Mouse (Mus musculus) CD4-positive, CD25-positive, alpha-beta regulatory T cell, adult 2 months (primary cell): Measurements from ENCODE around the gene Efnb3.
"Not testable (repeated sequence)": the region's sequence is repeated elsewhere in the genome, so short reads cannot be mapped to it uniquely, and the experiment has no call there.

Source experiments
- DNase-seq: peaks from one replicate; pipeline ENCODE4 v3.0.0-alpha.2; 2012; ENCODE audit warnings: low read depth, low spot score

Gene Efnb3

DNA sequence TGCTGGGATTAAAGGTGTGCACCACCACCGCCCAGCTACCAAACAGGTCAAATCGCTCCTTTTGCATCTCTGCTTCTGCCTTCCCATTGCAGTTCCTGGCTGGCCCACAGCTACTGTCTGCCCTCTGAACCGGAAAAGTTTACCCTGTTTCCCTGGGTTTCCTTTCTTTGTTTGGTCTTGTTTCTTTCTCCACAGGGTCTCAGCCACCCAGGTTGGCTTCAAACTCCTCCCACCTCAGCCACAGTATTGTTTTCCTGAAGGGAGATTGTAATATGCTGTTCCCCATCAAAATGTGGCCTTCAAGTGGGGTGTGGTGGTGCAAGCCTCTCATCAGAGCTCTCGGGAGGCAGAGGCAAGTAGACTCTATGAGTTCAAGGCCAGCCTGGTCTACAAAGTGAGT is 8.7 kb downstream of the Efnb3 start:
- no peak for DNase-seq

DNA sequence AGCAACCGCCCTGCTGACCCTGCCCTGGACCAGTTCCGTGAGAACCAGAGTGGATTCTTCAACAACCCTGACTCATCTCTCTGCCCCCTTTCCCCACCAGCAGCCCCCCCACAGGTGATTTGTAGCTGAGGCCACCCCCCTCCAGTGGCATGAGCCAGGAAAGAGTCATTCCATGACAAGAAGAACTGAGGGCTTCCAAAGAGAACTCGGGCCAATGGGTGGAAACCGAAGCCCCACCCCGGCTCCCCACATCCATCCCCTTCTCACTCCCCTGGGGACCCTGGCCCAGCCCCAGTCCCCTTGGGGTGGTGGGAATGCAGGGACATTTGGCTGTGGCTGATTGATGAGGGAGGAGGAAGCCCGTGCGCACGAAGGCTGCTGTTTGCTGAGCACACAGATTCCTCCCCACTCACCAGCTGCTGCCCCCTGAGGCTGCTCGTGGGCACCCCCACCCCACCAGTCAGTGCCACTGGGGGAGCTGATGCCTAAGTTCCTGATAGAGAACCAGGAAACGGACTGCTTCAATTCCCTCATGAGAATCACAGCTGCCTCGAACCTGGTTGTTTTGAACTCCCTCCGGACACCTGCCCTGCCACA is 10.8 kb downstream of the Efnb3 start, which contains the start of gene Dnah2:
TSS of gene Dnah2 (minus strand) at position 51 of the 597 bp plus-strand sequence.
- no peak for DNase-seq

DNA sequence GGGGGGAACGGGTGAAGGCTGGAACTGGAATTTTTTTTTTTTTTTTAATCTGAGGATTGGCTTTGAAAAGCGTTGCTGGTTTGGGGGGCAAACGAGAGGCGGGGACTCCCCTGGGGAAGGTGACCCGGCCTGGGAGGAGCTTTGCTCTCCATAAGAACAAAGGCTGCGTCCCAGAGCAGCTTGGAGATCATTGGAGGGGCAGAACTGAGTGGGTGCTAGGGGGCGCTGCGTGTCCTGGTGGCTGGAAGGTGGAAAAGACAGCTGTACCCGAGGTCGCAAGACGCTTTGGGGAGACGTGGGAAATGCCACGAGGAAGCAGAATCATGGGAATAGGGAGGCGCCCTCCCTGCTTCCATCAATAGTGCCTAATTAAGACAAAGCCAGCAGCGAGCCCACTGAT is 12.9 kb downstream of the Efnb3 start:
- DNase-seq: peak; percentile 60

DNA sequence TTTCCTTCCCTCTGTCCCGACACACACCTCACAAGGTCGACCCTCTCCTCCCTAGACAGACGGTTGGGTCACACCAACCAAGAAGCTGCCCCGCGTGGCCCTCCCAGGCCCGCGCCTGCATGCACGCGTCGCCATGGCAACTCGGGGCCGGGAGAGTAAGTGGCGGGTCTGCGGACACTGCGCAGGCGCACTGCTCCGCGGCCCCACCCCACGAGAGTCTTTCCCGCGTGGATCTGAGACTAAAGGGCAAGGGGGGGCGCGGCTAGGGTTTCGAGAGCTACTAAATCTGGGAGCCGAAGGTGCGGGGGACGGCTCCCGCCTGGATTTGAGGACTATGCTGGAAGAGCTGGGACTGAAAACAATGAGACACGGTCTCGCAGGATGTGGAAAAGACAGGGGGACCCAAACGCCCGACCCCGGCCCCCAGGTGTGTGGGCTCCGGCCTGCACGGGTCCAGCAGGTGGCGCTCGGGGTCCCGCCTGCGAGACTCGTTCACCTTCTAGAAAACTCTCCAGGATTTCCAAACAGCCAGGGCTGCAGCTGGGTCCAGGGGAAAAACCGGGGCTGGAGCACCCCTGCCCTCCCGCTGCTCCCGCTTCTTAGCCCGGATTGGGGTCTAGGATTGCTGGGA is 13.5 kb downstream of the Efnb3 start:
- DNase-seq: peak; percentile 78

DNA sequence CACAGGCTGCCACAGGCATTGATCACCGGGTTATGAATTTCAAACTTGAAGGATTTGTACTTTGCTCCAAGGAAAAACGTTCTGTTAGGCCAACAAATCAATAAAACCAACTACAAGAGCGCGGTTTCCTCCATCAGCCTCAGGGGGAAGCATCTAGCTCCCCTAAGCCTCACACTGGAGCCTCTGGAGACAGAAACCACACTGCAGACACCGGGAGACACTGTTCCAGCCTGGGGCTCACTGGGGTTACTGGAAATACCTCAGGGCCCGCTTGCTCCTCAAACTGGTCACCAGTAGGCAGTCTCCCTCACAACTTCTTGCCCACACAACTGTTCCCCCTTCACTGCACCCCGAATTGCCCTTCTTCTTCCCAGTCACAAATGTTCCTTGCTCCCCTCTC is 14.0 kb downstream of the Efnb3 start:
- no peak for DNase-seq

DNA sequence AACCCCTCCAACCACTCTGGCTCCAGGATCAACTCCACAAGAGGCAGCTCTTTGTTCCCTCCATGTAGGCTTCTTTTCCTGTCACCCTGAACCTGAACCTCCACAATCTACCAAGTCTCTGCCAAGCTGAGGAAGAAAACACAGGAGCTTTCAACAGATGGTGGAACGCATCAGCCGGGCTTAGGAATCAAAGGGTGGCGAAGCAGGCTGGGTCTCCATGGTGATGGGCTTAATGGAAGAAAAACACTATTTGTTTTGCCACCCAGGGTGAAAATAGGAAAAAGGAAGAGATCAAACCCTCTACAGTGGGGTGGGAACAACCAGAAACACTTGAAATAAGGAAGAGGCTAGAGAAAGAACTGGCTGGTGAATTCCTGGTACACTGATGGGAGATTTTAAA is 16.4 kb downstream of the Efnb3 start:
- no peak for DNase-seq

DNA sequence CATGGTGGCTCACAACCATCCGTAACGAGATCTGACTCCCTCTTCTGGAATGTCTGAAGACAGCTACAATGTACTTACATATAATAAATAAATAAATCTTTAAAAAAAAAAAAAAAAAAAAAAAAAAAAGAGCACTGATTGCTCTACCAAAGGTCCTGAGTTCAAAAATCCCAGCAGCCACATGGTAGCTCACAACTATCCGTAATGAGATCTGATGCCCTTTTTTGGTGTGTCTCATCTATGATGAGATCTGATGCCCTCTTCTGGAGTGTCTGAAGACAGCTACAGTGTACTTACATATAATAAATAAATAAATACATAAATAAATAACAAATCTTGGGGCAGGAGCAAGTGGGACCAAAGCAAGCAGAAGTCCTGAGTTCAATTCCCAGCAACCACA is 18.3 kb downstream of the Efnb3 start:
- not testable (repeated sequence) for DNase-seq

DNA sequence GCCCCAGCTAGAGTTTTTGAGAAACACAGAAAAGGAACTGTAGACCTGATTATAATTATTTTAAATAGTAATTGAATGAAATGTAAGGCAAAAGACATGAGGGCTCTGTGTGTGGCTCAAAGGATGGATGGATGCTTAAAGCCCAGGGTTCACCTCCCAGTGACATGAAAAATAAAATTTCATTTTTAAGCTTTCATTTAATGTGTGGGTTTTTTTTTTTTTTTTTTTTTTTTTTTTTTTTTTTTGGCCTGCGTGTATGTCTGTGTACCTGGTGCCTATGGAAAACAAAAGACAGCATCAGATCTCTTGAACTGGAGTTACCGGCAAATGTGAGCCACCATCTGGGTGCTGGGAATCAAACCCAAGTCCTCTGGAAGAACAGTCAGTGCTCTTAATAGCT is 19.3 kb downstream of the Efnb3 start:
- DNase-seq: no peak

DNA sequence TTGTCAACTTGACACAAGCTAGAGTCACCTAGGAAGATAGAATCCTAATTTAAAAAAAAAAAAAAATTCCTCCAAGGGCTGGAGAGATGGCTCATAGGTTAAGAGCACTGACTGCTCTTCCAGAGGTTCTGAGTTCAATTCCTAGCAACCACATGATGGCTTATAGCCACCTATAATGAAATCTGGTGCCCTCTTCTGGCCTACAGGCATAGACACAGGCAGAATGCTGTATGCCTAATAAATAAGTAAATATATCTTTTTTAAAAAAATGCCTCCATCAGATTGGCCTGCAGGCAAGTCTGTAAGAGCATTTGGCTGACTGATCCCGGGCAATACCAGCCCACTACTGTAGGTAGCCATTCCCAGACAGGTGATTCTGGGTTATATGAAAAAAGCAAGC is 25.0 kb downstream of the Efnb3 start:
- DNase-seq: peak; percentile 25

DNA sequence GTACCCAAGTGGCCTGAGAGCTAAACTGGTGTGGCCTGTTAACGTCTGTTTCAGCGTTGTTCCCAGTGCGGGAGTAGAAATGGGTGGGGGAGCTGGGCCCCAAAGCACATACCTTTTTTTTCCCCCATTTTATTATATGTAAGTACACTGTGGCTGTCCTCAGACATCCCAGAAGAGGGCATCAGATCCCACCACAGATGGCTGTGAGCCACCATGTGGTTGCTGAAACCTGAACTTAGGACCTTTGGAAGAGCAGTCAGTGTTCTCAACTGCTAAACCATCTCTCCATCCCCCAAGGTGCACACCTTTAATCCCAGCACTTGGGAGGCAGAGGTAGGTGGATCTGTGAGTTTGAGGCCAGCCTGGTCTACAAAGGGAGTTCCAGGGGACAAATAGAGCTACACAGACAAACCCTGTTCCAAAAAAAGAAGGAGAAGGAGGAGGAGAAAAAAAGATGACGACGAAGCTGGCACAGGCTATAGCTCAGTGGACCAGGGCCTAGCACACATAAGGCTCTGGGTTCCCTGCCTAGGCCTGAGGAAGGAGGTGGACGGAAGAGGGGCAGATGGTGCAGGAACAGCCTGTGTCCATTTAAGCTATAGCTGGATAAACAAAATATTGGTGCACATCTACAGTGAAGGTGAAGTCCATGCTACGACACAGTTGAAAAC is 27.4 kb downstream of the Efnb3 start:
- DNase-seq: no peak

DNA sequence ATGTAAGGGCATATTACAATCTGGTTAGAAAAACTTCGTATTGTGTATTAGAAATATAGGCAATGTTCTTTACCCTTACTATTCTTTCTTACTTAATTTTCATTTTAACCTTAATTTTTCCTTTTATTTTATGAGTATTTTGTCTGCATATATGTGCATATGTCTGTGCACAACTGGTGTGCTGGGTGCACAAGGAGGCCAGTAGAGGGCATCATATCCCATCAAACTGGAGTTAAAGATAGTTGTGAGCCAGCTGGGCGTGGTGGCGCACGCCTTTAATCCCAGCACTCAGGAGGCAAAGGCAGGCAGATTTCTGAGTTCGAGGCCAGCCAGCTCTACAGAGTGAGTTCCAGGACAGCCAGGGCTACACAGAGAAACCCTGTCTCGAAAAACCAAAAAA is 29.2 kb downstream of the Efnb3 start:
- DNase-seq: not testable (repeated sequence)

DNA sequence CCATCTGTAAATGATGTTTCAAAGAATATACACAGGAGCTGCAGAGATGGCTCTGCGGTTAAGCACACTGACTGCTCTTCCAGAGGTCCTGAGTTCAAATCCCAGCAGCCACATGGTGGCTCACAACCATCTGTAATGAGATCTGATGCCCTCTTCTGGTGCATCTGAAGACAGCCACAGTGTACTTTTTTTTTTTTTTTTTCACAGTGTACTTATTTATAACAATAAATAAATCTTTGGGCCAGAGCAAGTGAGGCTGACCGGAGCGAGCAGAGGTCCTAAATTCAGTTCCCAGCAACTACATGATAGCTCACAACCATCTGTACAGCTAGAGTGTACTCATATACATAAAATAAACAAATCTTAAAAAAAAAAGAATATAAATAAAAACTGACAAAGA is 29.7 kb downstream of the Efnb3 start:
- DNase-seq: not testable (repeated sequence)

DNA sequence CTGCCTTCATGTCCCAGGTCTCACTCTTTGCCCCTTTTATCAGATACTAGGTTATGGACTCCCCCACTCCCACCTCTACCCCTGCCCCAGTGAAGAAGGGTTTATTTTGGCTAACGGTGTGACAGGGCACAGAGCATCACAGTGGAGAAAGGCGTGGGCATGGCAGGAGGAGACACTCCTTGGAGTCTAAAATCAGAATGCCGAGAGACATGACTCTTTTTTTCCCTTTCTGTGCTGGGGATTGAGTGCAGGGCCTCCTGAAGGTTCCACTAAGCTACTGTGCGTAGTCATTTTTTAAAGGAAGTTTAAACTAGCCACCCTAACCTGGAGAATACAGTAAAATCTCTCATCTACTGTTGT is 32.0 kb downstream of the Efnb3 start:
- DNase-seq: no peak

DNA sequence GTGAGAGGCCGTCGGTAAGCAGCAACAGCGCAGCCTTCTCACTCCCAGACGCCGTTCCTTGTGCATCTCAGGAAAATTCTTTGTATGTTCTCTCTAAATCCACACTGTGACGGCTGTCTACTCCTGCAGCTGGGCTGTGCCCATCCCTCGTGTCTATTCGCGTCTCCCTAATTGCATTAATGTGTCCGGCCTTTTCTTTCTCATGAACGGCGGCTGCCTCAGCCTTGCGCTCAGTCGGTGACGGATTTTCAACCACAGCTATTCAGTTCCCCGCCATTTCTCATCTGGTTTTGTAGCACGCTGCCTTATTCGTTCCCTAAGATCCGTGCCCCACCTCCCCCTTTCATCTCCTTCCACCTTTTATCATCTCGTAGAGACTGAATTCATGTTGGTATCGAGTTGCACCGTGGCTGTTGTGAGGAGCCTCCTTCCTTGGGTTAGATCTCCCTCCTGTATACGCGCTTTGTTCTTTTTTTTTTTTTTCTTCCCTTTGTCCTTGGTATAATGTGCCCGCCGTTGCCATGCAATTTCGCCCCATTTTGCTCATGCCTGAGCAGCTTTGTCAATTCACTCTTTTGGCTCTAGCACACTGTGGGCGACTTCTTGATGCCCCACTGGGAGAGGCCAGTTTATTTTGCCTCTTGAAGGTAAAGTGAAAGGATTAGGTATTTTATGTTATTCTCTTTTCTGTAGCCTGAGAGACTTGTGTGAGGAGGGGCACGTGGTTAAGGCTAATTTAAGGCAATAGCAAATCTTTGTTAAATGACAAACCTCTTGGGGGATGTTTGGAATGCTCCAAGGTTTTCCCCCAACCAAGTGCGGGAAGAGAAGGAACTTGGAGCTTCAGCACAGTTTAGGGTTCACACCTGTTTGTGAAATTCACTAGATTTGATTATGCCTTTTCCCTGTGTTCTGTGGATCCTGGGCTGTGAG is 32.6 kb downstream of the Efnb3 start:
- no peak for DNase-seq

DNA sequence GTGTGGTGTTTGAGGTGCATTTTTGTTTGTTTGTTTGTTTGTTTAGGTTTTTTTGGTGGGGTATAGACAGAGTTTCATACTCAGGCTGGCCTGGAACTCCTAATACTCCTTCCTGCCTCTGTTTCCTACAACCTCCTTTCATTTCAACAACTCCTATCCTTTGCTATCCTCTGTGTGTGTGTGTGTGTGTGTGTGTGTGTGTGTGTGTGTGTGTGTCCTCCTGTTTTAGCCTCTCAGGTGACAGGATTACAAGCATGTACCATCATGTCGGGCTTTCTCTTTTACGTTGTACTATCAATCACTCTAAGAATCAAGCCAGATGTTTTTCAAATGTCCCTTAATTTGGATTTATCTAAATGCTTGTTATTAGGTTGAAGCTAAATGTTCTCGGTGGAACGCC is 33.4 kb downstream of the Efnb3 start:
- DNase-seq: no peak

DNA sequence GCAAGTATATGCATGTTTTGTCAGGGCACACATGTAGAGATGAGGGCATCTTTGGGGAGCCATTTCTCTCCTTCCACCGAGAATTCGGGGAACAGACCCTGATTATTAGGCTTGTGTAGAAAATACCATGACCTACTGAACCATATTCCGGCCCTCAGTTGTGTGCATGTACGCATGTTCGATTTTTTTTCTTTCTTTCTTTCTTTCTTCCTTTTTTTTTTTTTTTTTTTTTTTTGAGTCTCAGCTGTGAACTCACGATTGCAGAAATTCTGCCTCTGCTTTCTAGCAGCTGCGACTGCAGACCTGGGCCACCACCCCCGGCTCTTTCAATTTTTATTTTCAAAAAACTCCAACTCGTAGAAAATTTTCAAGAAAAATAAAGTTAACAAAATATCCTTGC is 34.3 kb downstream of the Efnb3 start:
- DNase-seq: no peak

DNA sequence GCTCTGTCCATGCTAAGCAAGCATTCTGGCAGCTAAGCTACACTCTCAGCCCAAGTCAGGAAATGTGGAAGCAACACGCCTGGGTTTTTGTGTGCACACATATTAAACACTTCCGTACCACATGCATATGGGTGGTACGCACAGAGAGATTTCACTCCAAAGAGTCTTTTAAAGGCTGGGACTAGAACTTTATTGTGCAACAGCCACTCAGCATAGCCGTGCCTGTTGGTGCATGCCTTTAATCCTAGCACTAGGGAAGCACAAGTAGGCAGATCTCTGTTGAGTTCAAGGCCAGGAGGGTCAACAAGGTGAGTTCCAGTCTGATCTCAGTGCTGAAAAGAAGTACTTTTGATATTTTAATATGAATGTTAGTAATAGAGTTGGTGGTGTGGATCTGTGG is 36.4 kb downstream of the Efnb3 start:
- no peak for DNase-seq

DNA sequence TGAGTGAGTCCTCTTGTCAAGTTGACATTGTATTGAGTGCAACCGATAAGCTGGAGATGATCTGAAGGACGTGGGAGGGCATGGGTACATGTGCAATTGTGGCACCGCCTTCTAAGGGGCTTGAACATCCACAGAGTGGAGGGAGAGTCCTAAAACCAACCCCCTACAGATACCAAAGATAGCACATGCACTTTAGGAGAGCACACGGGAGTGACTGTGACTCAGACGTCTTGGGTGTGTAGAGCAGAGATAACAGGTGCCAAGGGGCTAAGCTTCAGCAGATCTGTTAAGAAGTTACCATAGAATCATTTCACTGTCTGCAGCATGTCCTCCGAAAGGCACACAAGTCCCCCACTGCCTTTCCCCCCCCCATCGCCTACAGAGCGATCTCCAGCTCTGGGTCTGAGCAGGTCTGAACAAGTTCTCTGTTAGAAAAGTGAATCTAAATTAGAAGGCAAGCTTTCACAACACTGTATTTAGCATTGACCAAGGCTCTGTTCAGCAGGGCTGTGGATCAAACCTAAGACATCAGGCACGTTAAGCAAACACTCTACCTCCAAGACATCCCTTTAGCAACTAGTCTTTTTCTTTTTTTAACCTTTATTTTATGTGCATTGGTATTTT is 38.4 kb downstream of the Efnb3 start:
- no peak for DNase-seq

DNA sequence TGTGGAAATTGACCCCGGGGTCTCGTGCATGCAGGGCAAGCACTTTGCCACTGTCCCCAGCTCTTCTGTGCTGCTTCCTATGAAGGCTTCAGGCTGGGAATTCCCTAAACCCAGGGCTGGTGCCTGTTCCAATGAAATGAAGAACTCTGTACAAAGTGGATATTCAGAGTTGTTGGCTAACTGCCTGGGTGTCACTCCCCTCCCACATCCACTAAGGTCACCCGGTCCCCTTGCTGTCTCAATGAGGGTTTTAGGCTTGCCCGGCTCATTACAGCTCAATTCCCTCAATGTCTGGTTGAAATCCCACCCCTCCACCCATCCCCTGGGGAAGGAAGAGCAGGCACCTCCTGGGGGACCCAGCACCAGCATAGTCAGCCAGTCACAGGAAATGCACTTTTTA is 40.0 kb downstream of the Efnb3 start:
- DNase-seq: no peak

DNA sequence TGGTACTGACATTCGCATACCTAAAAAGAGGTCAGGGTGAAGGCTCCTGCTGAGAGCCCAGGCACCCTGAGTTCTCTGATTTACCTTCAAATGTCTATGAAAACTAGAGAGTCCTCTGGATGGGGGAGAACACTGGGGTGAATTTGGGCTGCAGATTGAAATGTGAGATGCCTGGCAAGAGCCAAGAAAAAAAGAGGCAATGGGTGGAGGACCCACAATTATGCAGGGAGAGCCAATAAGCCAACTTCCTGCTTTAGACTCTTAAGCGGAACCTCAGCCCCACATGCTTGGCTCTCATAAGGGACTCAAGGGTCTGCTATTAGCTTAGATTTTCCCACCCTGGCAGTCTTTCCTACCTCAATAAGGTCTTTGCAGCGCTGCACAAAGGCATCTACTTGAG is 43.3 kb downstream of the Efnb3 start:
- DNase-seq: no peak

DNA sequence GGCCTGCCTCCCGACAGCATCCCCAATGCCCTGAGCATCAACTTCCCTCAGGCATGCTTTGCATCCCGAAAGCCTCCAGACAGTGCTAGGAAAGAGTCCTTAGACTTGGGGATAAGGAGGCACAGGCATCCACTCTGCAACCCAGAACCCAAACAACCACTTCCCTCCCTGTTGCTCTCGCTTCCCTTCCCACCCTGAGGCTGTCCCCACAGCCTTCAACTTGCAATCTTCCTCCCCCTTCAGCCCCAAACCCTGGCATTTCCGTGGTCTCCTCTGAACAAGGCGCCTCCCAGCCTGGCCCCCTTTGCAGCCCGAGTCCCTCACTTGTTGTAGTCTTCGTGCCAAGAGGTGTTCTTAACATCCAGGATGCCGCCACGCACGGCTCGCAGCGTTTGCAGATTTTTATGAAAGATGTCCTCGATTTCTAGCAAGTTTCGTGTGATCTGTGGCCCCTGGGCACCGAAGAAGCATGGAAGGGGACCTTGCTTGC is 43.8 kb downstream of the Efnb3 start:
- no peak for DNase-seq

DNA sequence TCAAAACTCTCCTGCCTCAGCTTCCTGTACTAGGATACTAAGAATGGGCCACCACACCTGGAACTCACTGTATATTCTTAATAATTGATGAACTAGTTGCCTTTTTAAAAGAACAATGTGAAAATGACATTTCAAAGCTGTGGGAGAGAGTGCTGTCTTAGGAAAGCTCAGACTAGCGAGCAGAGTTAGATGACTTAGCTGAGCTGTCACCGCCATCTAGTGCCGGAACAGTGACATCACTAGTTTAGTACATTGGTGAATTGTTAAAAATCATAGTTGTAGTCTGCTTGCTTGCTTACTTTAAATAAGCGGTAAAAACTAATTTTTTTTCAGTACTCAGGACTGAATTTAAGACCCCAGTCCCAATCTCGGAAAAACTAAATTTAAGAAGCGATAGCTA is 46.2 kb downstream of the Efnb3 start:
- peak; percentile 85 for DNase-seq
